In the genomic region with DNA sequence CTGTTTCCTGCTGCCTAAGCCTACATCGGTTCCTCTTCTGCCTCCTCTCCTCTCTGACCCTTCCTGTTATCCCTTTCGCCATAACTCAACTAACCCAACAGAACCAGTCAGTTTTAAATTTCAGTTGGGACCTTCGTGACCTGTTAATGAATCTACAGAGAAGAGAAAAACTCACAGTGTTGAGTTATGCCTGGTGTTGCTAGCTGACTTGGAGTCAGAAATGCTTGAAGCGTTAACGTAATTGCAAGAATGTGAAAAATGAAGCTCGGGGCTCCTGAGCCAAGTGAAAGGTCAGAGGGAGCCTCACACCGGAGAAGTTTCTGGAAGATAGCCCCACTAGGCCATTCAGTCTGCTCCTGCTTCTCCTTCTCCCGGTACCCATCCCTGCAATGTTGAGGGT, we compare ENCODE assay signal across 12 mouse cellular contexts. TPM values are rescaled to one million over a fixed set of nuclear protein-coding genes. Genes with fewer than 3 reads are reported as not detected.
A peak's percentile ranks its signal among the peaks of the same experiment; 100 is the strongest.
DNase-seq lines count a peak whose midpoint lies in the region; ATAC-seq and TF ChIP-seq lines count a peak whose summit lies in the region.
"Had no signal": no experiment of that assay in that cellular context is flagged by ENCODE, and none has a peak within 500 bp of the region (broad histone marks: within the 10 kb centered on the region; RNA-seq: fewer than 3 reads in every experiment).

No protein-coding gene starts in this region.

- H3K4me2 ChIP-seq in heart, embryonic 11.5 days: no peak overlapping the region
- no peak overlapping the region for H3K4me2 ChIP-seq in kidney, embryonic 16.5 days (replicated peaks; ENCODE audit: low read depth, low read length)
- H3K4me2 ChIP-seq in heart, embryonic 15.5 days: peak overlapping the region; percentile 21; the same call in 1 of the 2 replicates
- 0 out of 2 replicates have a peak overlapping the region, but pooled peaks have one; percentile 12 for H3K4me2 ChIP-seq in stomach, postnatal 0 days (replicated peaks; ENCODE audit: low read depth)
- H3K4me2 ChIP-seq: liver, embryonic 15.5 days had no signal

- H3K27ac ChIP-seq in heart, embryonic 11.5 days (ENCODE audit: low read depth, low read length): peak overlapping the region; percentile 59; the same call in 1 of the 2 replicates
- H3K27ac ChIP-seq in kidney, embryonic 16.5 days (ENCODE audit: low read length): peak overlapping the region; percentile 80
- H3K27ac ChIP-seq in heart, embryonic 15.5 days: peak overlapping the region; percentile 52
- H3K27ac ChIP-seq in stomach, postnatal 0 days (replicated peaks): peak overlapping the region; percentile 46
- H3K27ac ChIP-seq: liver, embryonic 15.5 days; macrophage had no signal

- no peaks in the 10 kb centered on the region for H3K27me3 ChIP-seq in heart, embryonic 11.5 days (ENCODE audit: control insufficient read depth, insufficient read depth, low read length)
- H3K27me3 ChIP-seq in kidney, embryonic 16.5 days (ENCODE audit: insufficient read depth, low read length): no peaks in the 10 kb centered on the region
- H3K27me3 ChIP-seq in heart, embryonic 15.5 days: no peaks in the 10 kb centered on the region
- no peaks in the 10 kb centered on the region for H3K27me3 ChIP-seq in stomach, postnatal 0 days (ENCODE audit: control insufficient read depth, insufficient read depth, low read length)
- H3K27me3 ChIP-seq: liver, embryonic 15.5 days had no signal

- no peaks in the 10 kb centered on the region for H3K9me3 ChIP-seq in heart, embryonic 11.5 days (replicated peaks; ENCODE audit: control insufficient read depth, low read length)
- no peaks in the 10 kb centered on the region for H3K9me3 ChIP-seq in kidney, embryonic 16.5 days (ENCODE audit: low read length)
- no peaks in the 10 kb centered on the region for H3K9me3 ChIP-seq in heart, embryonic 15.5 days (replicated peaks)
- no peaks in the 10 kb centered on the region for H3K9me3 ChIP-seq in stomach, postnatal 0 days (ENCODE audit: control insufficient read depth, low read length)
- H3K9me3 ChIP-seq: liver, embryonic 15.5 days had no signal

- no peak for TF ChIP-seq EP300 in stomach, postnatal 0 days (optimal IDR thresholded peaks at IDR 0.05)

- ATAC-seq in heart, embryonic 11.5 days (replicated peaks; ENCODE audit: insufficient number of reproducible peaks, low FRiP score, low TSS enrichment): no peak
- peak; percentile 36; the same call in 1 of the 2 replicates for ATAC-seq in kidney, embryonic 16.5 days (ENCODE audit: low FRiP score, low TSS enrichment)
- ATAC-seq in heart, embryonic 15.5 days (replicated peaks; ENCODE audit: insufficient number of reproducible peaks, insufficient read depth, low FRiP score, low read depth): peak; percentile 31
- no peak for ATAC-seq in stomach, postnatal 0 days (ENCODE audit: low FRiP score, low TSS enrichment)

- no peak overlapping the region for H3K4me3 ChIP-seq in heart, embryonic 11.5 days (ENCODE audit: low read depth, low read length)
- H3K4me3 ChIP-seq in kidney, embryonic 16.5 days (ENCODE audit: low read length): no peak overlapping the region
- no peak overlapping the region for H3K4me3 ChIP-seq in heart, embryonic 15.5 days
- no peak overlapping the region for H3K4me3 ChIP-seq in stomach, postnatal 0 days (ENCODE audit: low read depth, low read length)
- H3K4me3 ChIP-seq: liver, embryonic 15.5 days had no signal

- no peak for TF ChIP-seq CTCF in stomach, postnatal 0 days (IDR thresholded peaks at IDR 0.05; ENCODE audit: low read depth)

- WGBS in heart, embryonic 11.5 days (ENCODE audit: insufficient replicate concordance): 41% methylated on average over 8 of the region's 8 CpGs
- 27% methylated on average over 8 of the region's 8 CpGs for WGBS in kidney, embryonic 16.5 days
- WGBS in heart, embryonic 15.5 days: 27% methylated on average over 8 of the region's 8 CpGs
- WGBS in stomach, postnatal 0 days: 43% methylated on average over 8 of the region's 8 CpGs

- no peak overlapping the region for H3K9ac ChIP-seq in heart, embryonic 11.5 days (ENCODE audit: low read depth, low read length)
- no peak overlapping the region for H3K9ac ChIP-seq in kidney, embryonic 16.5 days (replicated peaks; ENCODE audit: low read length)
- H3K9ac ChIP-seq in heart, embryonic 15.5 days: no peak overlapping the region
- H3K9ac ChIP-seq in stomach, postnatal 0 days (ENCODE audit: low read length): no peak overlapping the region
- H3K9ac ChIP-seq: liver, embryonic 15.5 days had no signal

- no peak for DNase-seq in heart, adult 9 months (ENCODE audit: low spot score in 2 of 2)
- DNase-seq in kidney, postnatal 36 days: no peak
- DNase-seq in stomach, postnatal 0 days (ENCODE audit: low spot score): no peak
- no peak for DNase-seq in testis, postnatal 10 days (ENCODE audit: low spot score)
- DNase-seq: adrenal gland, postnatal 25 days; cerebellum, adult 11-12 months; right cerebral cortex, postnatal 4 days had no signal

- peaks cover 30% of the 10 kb centered on the region for H3K4me1 ChIP-seq in heart, embryonic 11.5 days (ENCODE audit: control insufficient read depth, insufficient read depth, low read length)
- H3K4me1 ChIP-seq in kidney, embryonic 16.5 days (ENCODE audit: insufficient read depth, low read length): peaks cover 40% of the 10 kb centered on the region
- peaks cover 42% of the 10 kb centered on the region for H3K4me1 ChIP-seq in heart, embryonic 15.5 days (replicated peaks)
- no peaks in the 10 kb centered on the region for H3K4me1 ChIP-seq in stomach, postnatal 0 days (replicated peaks; ENCODE audit: control insufficient read depth, insufficient read depth)
- H3K4me1 ChIP-seq: liver, embryonic 15.5 days had no signal

- peaks cover 2% of the 10 kb centered on the region; the same call in 1 of the 2 replicates for H3K36me3 ChIP-seq in heart, embryonic 11.5 days (ENCODE audit: control insufficient read depth, insufficient read depth, low read length)
- H3K36me3 ChIP-seq in kidney, embryonic 16.5 days (ENCODE audit: insufficient read depth, low read length): peaks cover 16% of the 10 kb centered on the region; the same call in 1 of the 2 replicates
- 0 out of 2 replicates have a peak, but pooled peaks cover 2% of the 10 kb centered on the region for H3K36me3 ChIP-seq in heart, embryonic 15.5 days
- H3K36me3 ChIP-seq in stomach, postnatal 0 days (ENCODE audit: control insufficient read depth, insufficient read depth, low read length): no peaks in the 10 kb centered on the region
- H3K36me3 ChIP-seq: liver, embryonic 15.5 days had no signal

RNA-seq across cellular contexts. Expression of a gene that starts 18.3 kb away (rescaled TPM):
- 50.5 and 59.8 TPM in 2 replicates for polyA plus RNA-seq in heart, embryonic 11.5 days (2014; fragmentation: Nextera tagmentation; extraction: Ambion mirVana)
- 72.6 and 90.3 TPM in 2 replicates for polyA plus RNA-seq in kidney, embryonic 16.5 days (2015; fragmentation: Nextera tagmentation; extraction: Ambion mirVana)
- polyA plus RNA-seq in heart, embryonic 15.5 days (2015; fragmentation: Nextera tagmentation; extraction: Ambion mirVana): 24.0 and 25.7 TPM in 2 replicates
- 17.7 and 20.2 TPM in 2 replicates for polyA plus RNA-seq in stomach, postnatal 0 days (2015; fragmentation: Nextera tagmentation; extraction: Ambion mirVana)
- polyA plus RNA-seq: macrophage had no signal

Comparison
In these comparisons a context has a peak if more than half of its experiments do, and no peak if none do; other contexts are left out.
1. ATAC-seq: peak in kidney, embryonic 16.5 days (single experiment) and heart, embryonic 15.5 days (single experiment); none in heart, embryonic 11.5 days (single experiment) and stomach, postnatal 0 days (single experiment).
2. H3K4me2 ChIP-seq: peak in heart, embryonic 15.5 days (single experiment) and stomach, postnatal 0 days (single experiment); none in heart, embryonic 11.5 days (single experiment) and kidney, embryonic 16.5 days (single experiment).
3. Peak in every context shown above with its lines, with median percentiles within 50 percentile points of each other: H3K27ac ChIP-seq.